Mouse (Mus musculus): ENCODE measurements around the gene Grm2. TPM values are rescaled to one million over a fixed set of nuclear protein-coding genes. Genes with fewer than 3 reads are reported as not detected.

Grm2 gene
- not detected for polyA plus RNA-seq (2014; fragmentation: Illumina TruSeq; extraction: RNeasy Lipid Tissue Mini Kit (QIAGEN cat#74804); ENCODE audit: low read depth, low replicate concordance)

DNA sequence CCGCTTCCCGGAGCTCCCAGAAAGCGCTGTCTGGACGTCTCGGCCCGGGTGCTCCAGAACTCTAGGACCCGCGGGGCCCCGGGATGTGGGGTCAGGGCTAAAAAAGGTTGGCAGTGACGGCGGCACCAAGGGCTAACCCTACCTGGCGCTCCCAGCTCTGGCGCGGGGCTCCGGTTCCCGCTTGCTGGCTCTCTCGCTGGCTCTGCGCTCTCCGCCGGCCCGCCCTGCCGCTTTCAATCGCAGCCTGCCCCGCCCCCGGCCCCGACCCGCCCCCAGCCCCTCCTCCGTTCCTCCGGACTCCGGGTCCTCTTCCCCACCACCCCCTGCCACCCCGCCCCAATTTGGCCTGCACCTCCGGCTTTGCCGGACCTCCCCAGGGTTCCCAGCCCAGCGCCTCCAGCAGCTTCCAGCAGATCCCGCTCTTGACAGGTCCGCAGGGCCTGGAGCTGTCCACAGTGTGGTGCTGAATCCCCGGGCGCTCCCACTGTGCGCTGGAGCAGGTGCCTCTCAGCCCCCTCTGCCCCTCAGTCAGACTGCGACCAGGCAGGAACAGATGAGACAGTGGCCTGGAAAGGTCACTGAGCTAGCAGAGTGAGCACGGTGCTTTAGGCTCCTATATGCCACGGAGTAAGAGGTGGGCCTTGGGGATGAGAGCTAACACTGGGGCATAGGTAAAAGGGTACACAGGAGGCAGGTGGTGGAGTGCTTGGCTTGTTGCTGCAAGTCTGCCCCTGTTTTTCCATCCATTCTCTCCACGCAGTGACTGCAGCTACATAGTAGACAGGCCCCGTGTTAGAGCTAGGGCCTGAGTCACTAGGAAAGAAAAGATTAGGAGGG is at the start of gene Grm2:
Gene Grm2 (minus strand): TSS at position 199 of the 837 bp plus-strand sequence.

GRCm38 (mm10) chr9:106685249-106686101 is 29.6 kb upstream of the Grm2 start, which contains the start of gene Tex264:
Tex264 (minus strand) TSS chr9:106685927.

GRCm38 (mm10) chr9:106626282-106626681 is 29.6 kb downstream of the Grm2 start, which contains the start of gene Iqcf6:
Iqcf6 (plus strand) TSS chr9:106626582.

Other genes starting within 250 kb of the Grm2 start
- 770 TPM for gene Rpl29, start 226.6 kb downstream of the Grm2 start, polyA plus RNA-seq (2014; fragmentation: Illumina TruSeq; extraction: RNeasy Lipid Tissue Mini Kit (QIAGEN cat#74804); ENCODE audit: low read depth, low replicate concordance)
- 14.4 TPM for gene Acy1, start 217.8 kb downstream of the Grm2 start, polyA plus RNA-seq (2014; fragmentation: Illumina TruSeq; extraction: RNeasy Lipid Tissue Mini Kit (QIAGEN cat#74804); ENCODE audit: low read depth, low replicate concordance)
- 105 TPM for gene Abhd14b, start 208.6 kb downstream of the Grm2 start, polyA plus RNA-seq (2014; fragmentation: Illumina TruSeq; extraction: RNeasy Lipid Tissue Mini Kit (QIAGEN cat#74804); ENCODE audit: low read depth, low replicate concordance)
- 19.6 TPM for gene Abhd14a, start 208.4 kb downstream of the Grm2 start, polyA plus RNA-seq (2014; fragmentation: Illumina TruSeq; extraction: RNeasy Lipid Tissue Mini Kit (QIAGEN cat#74804); ENCODE audit: low read depth, low replicate concordance)
- 25.9 TPM for gene Pcbp4, start 202.8 kb downstream of the Grm2 start, polyA plus RNA-seq (2014; fragmentation: Illumina TruSeq; extraction: RNeasy Lipid Tissue Mini Kit (QIAGEN cat#74804); ENCODE audit: low read depth, low replicate concordance)
- 0.60 TPM for gene Gpr62, start 190.1 kb downstream of the Grm2 start, polyA plus RNA-seq (2014; fragmentation: Illumina TruSeq; extraction: RNeasy Lipid Tissue Mini Kit (QIAGEN cat#74804); ENCODE audit: low read depth, low replicate concordance)
- 19.8 TPM for gene Rrp9, start 180.1 kb downstream of the Grm2 start, polyA plus RNA-seq (2014; fragmentation: Illumina TruSeq; extraction: RNeasy Lipid Tissue Mini Kit (QIAGEN cat#74804); ENCODE audit: low read depth, low replicate concordance)
- 58.9 TPM for gene Parp3, start 179.1 kb downstream of the Grm2 start, polyA plus RNA-seq (2014; fragmentation: Illumina TruSeq; extraction: RNeasy Lipid Tissue Mini Kit (QIAGEN cat#74804); ENCODE audit: low read depth, low replicate concordance)
- 5.6 TPM for gene Iqcf1, start 156.1 kb downstream of the Grm2 start, polyA plus RNA-seq (2014; fragmentation: Illumina TruSeq; extraction: RNeasy Lipid Tissue Mini Kit (QIAGEN cat#74804); ENCODE audit: low read depth, low replicate concordance)
- 5.1 TPM for gene Iqcf5, start 141.5 kb downstream of the Grm2 start, polyA plus RNA-seq (2014; fragmentation: Illumina TruSeq; extraction: RNeasy Lipid Tissue Mini Kit (QIAGEN cat#74804); ENCODE audit: low read depth, low replicate concordance)
- gene Iqcf3, start 94.5 kb downstream of the Grm2 start, polyA plus RNA-seq (2014; fragmentation: Illumina TruSeq; extraction: RNeasy Lipid Tissue Mini Kit (QIAGEN cat#74804); ENCODE audit: low read depth, low replicate concordance): 28.7 TPM
- 13.9 TPM for gene Iqcf4, start 85.1 kb downstream of the Grm2 start, polyA plus RNA-seq (2014; fragmentation: Illumina TruSeq; extraction: RNeasy Lipid Tissue Mini Kit (QIAGEN cat#74804); ENCODE audit: low read depth, low replicate concordance)
- 1.0 TPM for gene Iqcf6, start 29.5 kb downstream of the Grm2 start, polyA plus RNA-seq (2014; fragmentation: Illumina TruSeq; extraction: RNeasy Lipid Tissue Mini Kit (QIAGEN cat#74804); ENCODE audit: low read depth, low replicate concordance)
- 68.3 TPM for gene Tex264, start 29.8 kb upstream of the Grm2 start, polyA plus RNA-seq (2014; fragmentation: Illumina TruSeq; extraction: RNeasy Lipid Tissue Mini Kit (QIAGEN cat#74804); ENCODE audit: low read depth, low replicate concordance)
- 15.3 TPM for gene Rad54l2, start 133.1 kb upstream of the Grm2 start, polyA plus RNA-seq (2014; fragmentation: Illumina TruSeq; extraction: RNeasy Lipid Tissue Mini Kit (QIAGEN cat#74804); ENCODE audit: low read depth, low replicate concordance)
- gene Dcaf1, start 165.8 kb upstream of the Grm2 start, polyA plus RNA-seq (2014; fragmentation: Illumina TruSeq; extraction: RNeasy Lipid Tissue Mini Kit (QIAGEN cat#74804); ENCODE audit: low read depth, low replicate concordance): 20.6 TPM
- 14.5 TPM for gene Rbm15b, start 231.3 kb upstream of the Grm2 start, polyA plus RNA-seq (2014; fragmentation: Illumina TruSeq; extraction: RNeasy Lipid Tissue Mini Kit (QIAGEN cat#74804); ENCODE audit: low read depth, low replicate concordance)
- gene Manf, start 235.9 kb upstream of the Grm2 start, polyA plus RNA-seq (2014; fragmentation: Illumina TruSeq; extraction: RNeasy Lipid Tissue Mini Kit (QIAGEN cat#74804); ENCODE audit: low read depth, low replicate concordance): 506 TPM